Mouse (Mus musculus) embryo, embryonic 11 days (tissue): Measurements from ENCODE around the gene Ttpal.

Experiments
- DNase-seq: peaks from one replicate; pipeline ENCODE4 v3.0.0-alpha.2; 2015

The Ttpal gene

GRCm38 (mm10) chr2:163602101-163602971 is at the start of gene Ttpal:
TSS of gene Ttpal (plus strand) at chr2:163602314.
- DNase-seq, result peak; percentile 95

- DNase-seq, result no peak
These were observed 49.6 kb upstream of the Ttpal start for GRCm38 (mm10) chr2:163552518-163552929.

GRCm38 (mm10) chr2:163554425-163554982 is 47.6 kb upstream of the Ttpal start:
- no peak for DNase-seq

GRCm38 (mm10) chr2:163554996-163555395 is 47.1 kb upstream of the Ttpal start:
- no peak for DNase-seq

- DNase-seq, result no peak
These were observed 46.7 kb upstream of the Ttpal start for GRCm38 (mm10) chr2:163555417-163555816.

- DNase-seq, result no peak
These were observed 43.6 kb upstream of the Ttpal start for GRCm38 (mm10) chr2:163558548-163558947.

GRCm38 (mm10) chr2:163559236-163559635 is 42.9 kb upstream of the Ttpal start:
- no peak for DNase-seq

GRCm38 (mm10) chr2:163560247-163560646 is 41.9 kb upstream of the Ttpal start:
- no peak for DNase-seq

- DNase-seq, result no peak
These were observed 40.7 kb upstream of the Ttpal start for GRCm38 (mm10) chr2:163561258-163561948.

GRCm38 (mm10) chr2:163564646-163565045 is 37.5 kb upstream of the Ttpal start:
- DNase-seq, result peak; percentile 65

- DNase-seq, result no peak
These were observed 27.8 kb upstream of the Ttpal start for GRCm38 (mm10) chr2:163574321-163574720.

- no peak for DNase-seq
These were observed 26.9 kb upstream of the Ttpal start for GRCm38 (mm10) chr2:163575248-163575647.

- DNase-seq, result no peak
These were observed 24.1 kb upstream of the Ttpal start for GRCm38 (mm10) chr2:163577986-163578385.

- no peak for DNase-seq
These were observed 21.8 kb upstream of the Ttpal start for GRCm38 (mm10) chr2:163580069-163580945.

- DNase-seq, result no peak
These were observed 18.7 kb upstream of the Ttpal start for GRCm38 (mm10) chr2:163583226-163584087.

GRCm38 (mm10) chr2:163584088-163584426 is 18.1 kb upstream of the Ttpal start:
- DNase-seq, result no peak

- peak; percentile 54 for DNase-seq
These were observed 15.5 kb upstream of the Ttpal start for GRCm38 (mm10) chr2:163586384-163587261.

- no peak for DNase-seq
These were observed 14.6 kb upstream of the Ttpal start for GRCm38 (mm10) chr2:163587506-163587905.

- DNase-seq, result no peak
These were observed 11.9 kb upstream of the Ttpal start for GRCm38 (mm10) chr2:163590211-163590610.

- DNase-seq, result peak; percentile 8
These were observed 11.1 kb upstream of the Ttpal start for GRCm38 (mm10) chr2:163590996-163591395.

- DNase-seq, result peak; percentile 32
These were observed 10.0 kb upstream of the Ttpal start for GRCm38 (mm10) chr2:163592084-163592483.
